Mouse (Mus musculus) forebrain, embryonic 12.5 days (tissue): ENCODE results near the gene Fanca. TPM values are rescaled to one million over a fixed set of nuclear protein-coding genes. Genes with fewer than 3 reads are reported as not detected.
A peak's percentile ranks its signal among the peaks of the same experiment; 100 is the strongest.

ENCODE experiments used
- ATAC-seq: fragments of 200-750 bp; cut with Nextera tagmentation; 2 replicates; pipeline ENCODE4 v1.8.0; 2017; ENCODE audit warnings: moderate TSS enrichment; ENCODE audit not compliant: low FRiP score
- H3K27ac ChIP-seq: fragments of 300-500 bp; sonication (generic); 2 replicates; pipeline ENCODE4 v1.5.1; 2016; ENCODE audit warnings: mild to moderate bottlenecking
- H3K27me3 ChIP-seq: fragments of 300-500 bp; sonication (generic); 2 replicates; pipeline ENCODE4 v1.6.1; 2016; ENCODE audit warnings: mild to moderate bottlenecking
- H3K36me3 ChIP-seq: fragments of 300-500 bp; sonication (generic); replicated peaks from 2 replicates; pipeline ENCODE4 v1.6.1; 2016; ENCODE audit warnings: mild to moderate bottlenecking
- H3K4me1 ChIP-seq: fragments of 300-500 bp; sonication (generic); 2 replicates; pipeline ENCODE4 v1.6.1; 2016
- H3K4me2 ChIP-seq: fragments of 300-500 bp; sonication (generic); 2 replicates; pipeline ENCODE4 v1.6.1; 2016; ENCODE audit warnings: mild to moderate bottlenecking, moderate library complexity
- H3K4me3 ChIP-seq: fragments of 300-500 bp; sonication (generic); replicated peaks from 2 replicates; pipeline ENCODE4 v1.5.1; 2016; ENCODE audit warnings: mild to moderate bottlenecking
- H3K9ac ChIP-seq: fragments of 300-500 bp; sonication (generic); 2 replicates; pipeline ENCODE4 v1.6.1; 2016; ENCODE audit warnings: mild to moderate bottlenecking
- H3K9me3 ChIP-seq: fragments of 300-500 bp; sonication (generic); 2 replicates; pipeline ENCODE4 v1.6.1; 2016
- WGBS: fragments of 180-500 bp; shearing (Covaris S2); methylation state at CpG from one replicate; pipeline ENCODE4 v1.1.7; 2016; 5-methylcytosine and 5-hydroxymethylcytosine counted together
- polyA plus RNA-seq: library from polyadenylated mRNA; unstranded; fragments of >200 nt; fragmentation: Nextera tagmentation; extraction: Ambion mirVana; gene quantifications from 2 replicates; pipeline ENCODE4 v1.2.1, GENCODE M21; 2016

Gene Fanca
- polyA plus RNA-seq, 1 experiment from 2014 or later = 40.5 TPM

DNA sequence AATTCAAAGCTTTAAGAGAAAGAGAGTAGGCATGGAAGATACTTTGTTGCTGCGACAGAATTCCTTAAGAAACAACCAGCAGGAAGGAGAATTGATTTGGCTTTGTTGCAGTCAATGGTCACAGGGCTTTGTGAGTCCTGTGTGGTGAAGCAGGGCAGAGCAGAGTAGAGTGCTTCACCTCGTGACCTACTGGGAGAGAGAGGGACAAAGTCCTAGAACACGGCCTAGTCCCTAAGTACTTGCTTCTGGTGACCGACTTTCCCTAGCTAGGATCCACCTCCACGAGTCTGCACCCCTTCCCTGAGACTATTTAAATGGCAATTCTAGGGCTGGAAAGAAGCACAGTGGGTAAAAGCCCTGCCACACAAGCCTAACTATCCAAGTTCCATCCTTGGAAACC, 11.6 kb upstream of the Fanca start:
- 0 out of 2 replicates have a peak, but pooled peaks cover 7% of the 10 kb centered on the region for H3K27me3 ChIP-seq
- H3K36me3 ChIP-seq = no peaks in the 10 kb centered on the region
- H3K9me3 ChIP-seq = no peaks in the 10 kb centered on the region
- no peak overlapping the region for H3K4me3 ChIP-seq
- H3K4me1 ChIP-seq = peaks cover 26% of the 10 kb centered on the region
- no peak for ATAC-seq
- no peak overlapping the region for H3K27ac ChIP-seq
- no peak overlapping the region for H3K4me2 ChIP-seq
- 69% methylated on average over 5 of the region's 5 CpGs for WGBS
- no peak overlapping the region for H3K9ac ChIP-seq

DNA sequence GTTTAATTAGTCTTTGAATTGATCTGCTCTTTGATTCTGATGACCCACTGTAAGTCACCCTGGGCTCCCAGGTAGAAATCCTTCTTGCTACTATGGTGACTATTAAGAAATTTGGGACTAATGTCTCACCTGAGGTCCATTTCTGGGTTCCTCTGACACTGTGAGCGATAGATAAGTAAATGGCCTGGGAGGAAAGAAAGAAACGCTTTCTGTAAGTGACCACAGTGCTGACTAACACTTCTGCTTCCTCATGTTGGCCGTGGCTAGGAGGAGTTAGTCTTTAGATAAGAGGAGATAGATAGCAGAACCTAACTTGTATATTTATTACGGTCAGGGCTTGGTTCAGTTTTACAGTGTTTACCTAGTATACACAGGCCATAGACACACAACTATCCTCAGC, 11.0 kb upstream of the Fanca start:
- peaks cover 21% of the 10 kb centered on the region for H3K4me1 ChIP-seq
- H3K9me3 ChIP-seq = no peaks in the 10 kb centered on the region
- WGBS = 86% methylated on average over 4 of the region's 4 CpGs
- no peak overlapping the region for H3K27ac ChIP-seq
- no peak overlapping the region for H3K9ac ChIP-seq
- no peak for ATAC-seq
- H3K36me3 ChIP-seq = no peaks in the 10 kb centered on the region
- H3K4me3 ChIP-seq = no peak overlapping the region
- H3K27me3 ChIP-seq = 0 out of 2 replicates have a peak, but pooled peaks cover 7% of the 10 kb centered on the region
- H3K4me2 ChIP-seq = no peak overlapping the region

DNA sequence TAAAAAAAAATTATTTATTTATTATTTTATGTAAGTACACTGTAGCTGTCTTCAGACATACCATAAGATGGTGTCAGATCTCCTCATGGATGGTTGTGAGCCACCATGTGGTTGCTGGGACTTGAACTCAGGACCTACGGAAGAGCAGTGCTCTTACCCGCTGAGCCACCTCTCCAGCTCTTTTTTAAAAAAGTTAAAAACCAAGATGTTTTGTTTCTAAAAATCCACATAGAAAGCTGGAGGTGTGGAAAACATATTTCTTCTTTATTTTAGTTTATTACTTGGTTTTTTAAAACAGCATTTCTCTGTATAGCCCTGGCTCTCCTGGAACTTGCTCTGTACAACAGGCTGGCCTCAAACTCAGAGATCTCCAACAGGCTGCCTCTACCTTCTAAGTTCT, 10.2 kb upstream of the Fanca start:
- Histone ChIP-seq H3K9ac (no peak overlapping the region), H3K27ac (no peak overlapping the region), H3K4me2 (no peak overlapping the region), H3K36me3 (no peaks in the 10 kb centered on the region), H3K4me1 (peaks cover 14% of the 10 kb centered on the region), H3K4me3 (no peak overlapping the region), H3K9me3 (no peaks in the 10 kb centered on the region), H3K27me3 (0 out of 2 replicates have a peak, but pooled peaks cover 5% of the 10 kb centered on the region)
- 92% methylated on average over 2 of the region's 2 CpGs for WGBS
- ATAC-seq = no peak

DNA sequence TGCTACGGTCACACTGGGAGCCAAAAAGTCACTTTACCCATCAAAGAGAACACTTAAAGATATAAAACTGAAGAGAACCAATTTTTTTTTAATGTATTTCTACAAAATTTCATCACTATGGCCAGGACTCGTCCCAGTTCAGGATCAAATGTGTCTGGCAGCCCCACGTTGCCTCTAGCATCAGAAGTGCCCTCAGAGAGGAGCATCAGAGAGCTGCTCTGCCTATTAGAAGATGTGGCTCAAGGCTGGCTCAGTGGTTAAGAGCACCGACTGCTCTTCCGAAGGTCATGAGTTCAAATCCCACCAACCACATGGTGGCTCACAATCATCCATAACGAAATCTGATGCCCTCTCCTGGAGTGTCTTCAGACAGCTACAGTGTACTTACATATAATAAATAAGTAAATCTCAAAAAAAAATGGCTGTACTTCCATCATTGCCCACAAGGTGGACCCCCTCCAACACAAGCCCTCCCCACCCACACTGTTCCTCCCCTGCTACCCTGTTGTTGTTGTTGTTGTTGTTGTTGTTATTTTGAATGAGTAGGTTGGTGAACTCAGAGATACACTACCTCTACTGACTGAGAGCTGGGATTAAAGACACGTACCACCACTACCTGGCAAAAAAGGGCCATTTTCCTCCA, 1.3 kb upstream of the Fanca start:
- H3K27me3 ChIP-seq = no peaks in the 10 kb centered on the region
- no peaks in the 10 kb centered on the region for H3K9me3 ChIP-seq
- no peak overlapping the region for H3K27ac ChIP-seq
- H3K4me3 ChIP-seq = no peak overlapping the region
- ATAC-seq = no peak
- no peak overlapping the region for H3K9ac ChIP-seq
- WGBS = 37% methylated on average over 7 of the region's 7 CpGs
- H3K36me3 ChIP-seq = no peaks in the 10 kb centered on the region
- H3K4me1 ChIP-seq = peaks cover 17% of the 10 kb centered on the region
- 0 out of 2 replicates have a peak overlapping the region, but pooled peaks have one; percentile 70 for H3K4me2 ChIP-seq

DNA sequence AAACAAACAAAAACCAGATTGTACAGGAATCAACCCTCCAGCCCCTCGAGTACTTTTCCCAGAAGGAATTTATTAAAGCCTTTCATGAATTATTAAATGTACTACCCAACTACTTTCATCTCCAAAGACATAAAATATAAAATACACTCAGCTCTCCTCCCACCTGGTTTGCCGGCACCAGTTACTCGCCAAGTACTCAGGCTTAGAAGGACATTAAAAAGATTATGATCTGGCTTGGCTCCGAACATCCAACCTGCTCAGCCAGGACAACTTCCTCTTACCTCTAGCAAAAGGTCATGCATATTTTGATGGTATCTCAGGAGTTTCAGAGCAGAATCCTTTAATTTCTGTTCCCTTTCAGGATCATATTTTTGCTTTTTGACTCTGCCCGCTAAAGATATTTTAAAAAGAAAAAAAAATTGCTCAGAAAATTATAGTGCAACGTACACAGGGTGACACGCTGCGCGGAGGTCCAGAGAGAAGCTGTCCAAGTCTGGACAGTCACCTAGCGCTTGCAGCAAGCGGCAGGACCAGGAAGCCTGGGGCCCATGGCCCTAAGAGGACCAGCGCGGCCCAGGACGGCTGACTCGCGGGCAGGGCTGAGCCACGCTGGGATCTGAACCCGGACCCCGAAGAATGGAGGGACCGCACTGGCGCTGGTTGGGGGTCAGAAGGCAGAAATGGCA, 452 bp downstream of the Fanca start:
- Histone ChIP-seq H3K27me3 (no peaks in the 10 kb centered on the region), H3K4me1 (peaks cover 17% of the 10 kb centered on the region), H3K9ac (peak overlapping the region; percentile 65), H3K9me3 (no peaks in the 10 kb centered on the region), H3K27ac (no peak overlapping the region), H3K36me3 (0 out of 2 replicates have a peak, but pooled peaks cover 4% of the 10 kb centered on the region), H3K4me2 (peak overlapping the region; percentile 70), H3K4me3 (peak overlapping the region; percentile 60)
- ATAC-seq = peak; percentile 88; the same call in 1 of the 2 replicates
- 9% methylated on average over 21 of the region's 21 CpGs for WGBS

DNA sequence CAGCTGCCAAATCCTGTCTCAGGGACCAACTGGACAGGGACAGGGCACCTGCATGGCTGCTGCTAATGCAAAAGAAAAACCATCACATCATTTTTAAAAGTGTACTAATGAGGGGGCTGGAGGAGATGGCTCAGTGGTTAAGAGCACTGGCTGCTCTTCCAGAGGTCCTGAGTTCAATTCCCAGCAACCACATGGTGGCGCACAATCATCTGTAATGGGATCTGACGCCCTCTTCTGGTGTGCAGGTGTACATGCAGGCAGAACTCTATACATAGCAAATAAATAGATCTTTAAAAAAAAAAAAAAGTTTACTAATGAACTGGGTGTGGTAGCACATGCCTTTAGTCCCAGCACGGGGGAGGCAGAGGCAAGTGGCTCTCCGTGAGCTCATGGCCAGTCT, 9.6 kb downstream of the Fanca start:
- no peak overlapping the region for H3K4me2 ChIP-seq
- 69% methylated on average over 4 of the region's 4 CpGs for WGBS
- H3K27ac ChIP-seq = no peak overlapping the region
- ATAC-seq = no peak
- H3K9ac ChIP-seq = no peak overlapping the region
- peaks cover 53% of the 10 kb centered on the region for H3K36me3 ChIP-seq
- no peak overlapping the region for H3K4me3 ChIP-seq
- no peaks in the 10 kb centered on the region for H3K9me3 ChIP-seq
- no peaks in the 10 kb centered on the region for H3K4me1 ChIP-seq
- no peaks in the 10 kb centered on the region for H3K27me3 ChIP-seq

DNA sequence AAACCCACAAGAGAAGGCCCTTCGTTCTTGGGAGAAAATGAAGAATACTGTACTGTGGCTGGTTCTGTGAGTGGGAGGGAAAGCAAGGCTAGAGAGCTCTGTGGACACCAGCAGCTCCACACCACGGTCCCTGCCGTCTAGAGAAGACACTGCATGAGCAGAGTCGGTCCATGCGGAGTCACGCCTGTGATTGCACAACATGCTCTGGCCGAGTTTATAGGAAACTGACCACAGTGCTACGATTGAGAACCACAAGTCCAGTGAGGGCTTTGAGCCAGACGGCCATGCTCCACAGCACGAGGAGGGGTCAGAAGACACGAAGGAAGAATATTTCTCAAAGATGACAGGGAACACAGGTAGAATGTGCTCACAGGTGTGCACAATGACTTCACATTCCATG, 20.1 kb downstream of the Fanca start:
- 94% methylated on average over 11 of the region's 11 CpGs for WGBS
- H3K9ac ChIP-seq = no peak overlapping the region
- H3K4me1 ChIP-seq = no peaks in the 10 kb centered on the region
- no peak overlapping the region for H3K27ac ChIP-seq
- H3K9me3 ChIP-seq = no peaks in the 10 kb centered on the region
- H3K4me3 ChIP-seq = no peak overlapping the region
- ATAC-seq = no peak
- H3K27me3 ChIP-seq = no peaks in the 10 kb centered on the region
- H3K4me2 ChIP-seq = no peak overlapping the region
- H3K36me3 ChIP-seq = peaks cover 47% of the 10 kb centered on the region

DNA sequence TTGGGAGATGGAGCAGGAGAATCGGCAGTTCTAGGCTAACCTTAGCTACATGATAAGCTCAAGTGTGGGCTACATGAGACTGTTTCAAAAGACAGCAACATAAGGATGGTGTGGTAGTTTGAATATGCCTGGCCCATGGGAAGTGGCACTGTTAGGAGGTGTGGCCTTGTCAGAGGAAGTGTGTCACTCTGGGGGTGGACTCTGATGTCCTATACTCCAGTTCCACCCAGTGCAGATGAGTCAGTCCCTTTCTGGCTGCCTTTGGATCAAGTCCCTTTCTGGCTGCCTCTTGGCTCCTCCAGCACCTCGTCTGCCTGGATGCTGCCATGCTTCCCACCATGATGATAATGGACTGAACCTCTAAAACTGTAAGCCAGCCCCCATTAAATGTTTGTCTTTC, 25.6 kb downstream of the Fanca start:
- Histone ChIP-seq H3K4me2 (no peak overlapping the region), H3K36me3 (peaks cover 72% of the 10 kb centered on the region), H3K27ac (no peak overlapping the region), H3K4me1 (no peaks in the 10 kb centered on the region), H3K9me3 (no peaks in the 10 kb centered on the region), H3K4me3 (no peak overlapping the region), H3K9ac (no peak overlapping the region), H3K27me3 (no peaks in the 10 kb centered on the region)
- WGBS = 90% methylated on average over 2 of the region's 2 CpGs
- no peak for ATAC-seq

DNA sequence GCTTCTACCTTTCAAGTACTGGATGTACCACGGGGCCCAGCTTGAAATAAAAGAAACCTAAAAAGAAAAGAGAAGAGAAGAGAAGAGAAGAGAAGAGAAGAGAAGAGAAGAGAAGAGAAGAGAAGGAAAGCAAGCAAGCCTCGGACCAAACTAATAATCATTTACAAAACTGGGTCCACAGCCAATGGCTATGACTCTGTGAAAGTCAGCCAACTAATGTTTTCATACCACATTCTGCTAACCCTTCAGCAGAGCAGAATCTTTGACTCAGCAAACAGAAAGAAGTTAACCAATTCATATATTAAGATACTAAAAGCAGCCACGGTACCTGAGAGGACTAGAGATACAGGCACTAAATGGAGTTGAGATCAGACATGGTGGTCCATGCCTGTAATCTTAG, 26.1 kb downstream of the Fanca start:
- WGBS = 91% methylated on average over 3 of the region's 3 CpGs
- no peaks in the 10 kb centered on the region for H3K27me3 ChIP-seq
- H3K36me3 ChIP-seq = peaks cover 74% of the 10 kb centered on the region
- H3K4me1 ChIP-seq = no peaks in the 10 kb centered on the region
- H3K4me3 ChIP-seq = no peak overlapping the region
- no peak for ATAC-seq
- H3K9ac ChIP-seq = no peak overlapping the region
- H3K27ac ChIP-seq = no peak overlapping the region
- H3K9me3 ChIP-seq = no peaks in the 10 kb centered on the region
- H3K4me2 ChIP-seq = no peak overlapping the region

DNA sequence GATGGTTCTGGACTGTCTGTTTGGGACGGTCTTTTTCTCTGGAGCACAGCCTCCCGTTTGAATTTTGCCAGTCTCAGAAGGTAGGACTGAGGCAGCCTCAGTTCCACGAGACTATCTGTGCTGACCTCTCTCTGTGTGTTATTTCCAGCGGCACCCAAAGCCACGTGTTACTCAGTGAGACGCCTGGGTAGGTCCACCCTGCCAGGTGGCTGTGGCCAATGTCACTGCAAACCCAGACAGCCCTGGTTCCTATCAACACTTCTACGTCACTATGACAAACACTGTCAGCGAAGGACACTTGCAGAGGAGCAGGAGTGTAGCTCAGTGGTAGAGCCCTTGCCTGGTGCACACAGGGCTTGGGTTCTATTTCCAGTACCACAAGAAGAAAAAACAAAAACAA, 26.7 kb downstream of the Fanca start:
- H3K9me3 ChIP-seq = no peaks in the 10 kb centered on the region
- WGBS = 85% methylated on average over 8 of the region's 8 CpGs
- H3K36me3 ChIP-seq = peaks cover 74% of the 10 kb centered on the region

DNA sequence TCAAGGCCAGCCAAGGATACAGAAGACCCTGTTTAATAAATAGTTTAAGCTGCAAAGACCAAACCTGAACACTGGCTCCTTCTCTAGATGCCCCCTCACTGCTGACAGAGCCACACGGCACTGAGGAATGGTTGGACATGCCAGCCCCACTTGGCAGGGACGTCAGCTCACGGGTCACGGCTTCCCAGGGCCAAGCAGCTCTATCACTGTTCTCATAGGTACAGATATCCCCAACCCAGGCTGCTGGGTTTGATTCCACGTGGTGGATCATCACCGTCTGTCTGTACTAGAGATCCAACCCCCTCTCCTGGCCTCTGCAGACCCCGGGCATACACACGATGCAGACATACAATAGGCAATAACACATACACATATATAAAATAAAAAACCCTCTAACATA, 27.7 kb downstream of the Fanca start:
- H3K27me3 ChIP-seq = no peaks in the 10 kb centered on the region
- 94% methylated on average over 8 of the region's 8 CpGs for WGBS
- no peaks in the 10 kb centered on the region for H3K4me1 ChIP-seq
- H3K36me3 ChIP-seq = peaks cover 64% of the 10 kb centered on the region
- no peak for ATAC-seq
- no peak overlapping the region for H3K27ac ChIP-seq
- H3K9me3 ChIP-seq = no peaks in the 10 kb centered on the region
- no peak overlapping the region for H3K9ac ChIP-seq
- no peak overlapping the region for H3K4me3 ChIP-seq
- H3K4me2 ChIP-seq = no peak overlapping the region

More for the DNA sequence above, 26.7 kb downstream of the Fanca start:
- Histone ChIP-seq H3K4me2 (no peak overlapping the region), H3K9ac (no peak overlapping the region), H3K27ac (no peak overlapping the region), H3K4me3 (no peak overlapping the region), H3K4me1 (no peaks in the 10 kb centered on the region), H3K27me3 (no peaks in the 10 kb centered on the region)
- no peak for ATAC-seq

DNA sequence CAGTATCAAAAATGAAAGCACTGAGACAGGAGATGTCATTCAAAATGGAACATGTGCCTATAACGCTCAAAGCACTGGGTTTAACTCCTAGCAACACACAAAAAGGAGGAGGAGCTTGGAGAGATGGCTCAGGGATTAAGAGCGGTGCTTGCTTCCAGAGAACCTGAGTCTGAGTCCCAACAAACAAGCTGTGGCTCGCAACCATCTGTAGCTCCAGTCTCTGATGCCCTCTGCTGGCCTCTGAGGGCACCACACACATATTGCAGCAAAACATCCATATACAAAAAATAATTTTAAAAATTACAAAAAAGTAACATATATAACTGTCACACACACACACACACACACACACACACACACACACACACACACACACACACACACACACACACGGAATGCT, 28.2 kb downstream of the Fanca start:
- Histone ChIP-seq H3K9me3 (no peaks in the 10 kb centered on the region), H3K4me1 (no peaks in the 10 kb centered on the region), H3K36me3 (peaks cover 59% of the 10 kb centered on the region), H3K27me3 (no peaks in the 10 kb centered on the region), H3K9ac (no peak overlapping the region), H3K4me2 (no peak overlapping the region), H3K27ac (no peak overlapping the region), H3K4me3 (no peak overlapping the region)
- no peak for ATAC-seq
- WGBS = 66% methylated on average over 4 of the region's 4 CpGs

DNA sequence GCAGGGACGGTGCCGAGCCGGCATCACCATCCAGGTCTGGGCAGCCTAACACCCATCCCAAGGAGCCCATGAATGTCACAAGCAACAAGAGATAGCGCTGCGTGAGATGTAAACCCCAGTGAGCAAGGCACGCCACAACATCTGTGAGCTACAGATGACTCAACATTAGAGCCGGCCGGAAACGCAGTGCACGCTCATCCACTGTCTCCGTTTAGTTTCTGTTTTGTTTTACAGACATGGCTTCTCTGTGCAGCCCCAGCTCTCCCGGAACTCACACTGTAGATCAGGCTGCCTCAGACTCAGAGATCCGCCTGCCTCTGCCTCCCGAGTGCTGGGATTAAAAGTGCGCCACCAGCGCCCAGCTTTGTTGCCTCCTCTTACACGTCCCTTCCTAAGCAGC, 31.0 kb downstream of the Fanca start:
- Histone ChIP-seq H3K4me3 (no peak overlapping the region), H3K9me3 (no peaks in the 10 kb centered on the region), H3K27me3 (no peaks in the 10 kb centered on the region), H3K9ac (no peak overlapping the region), H3K27ac (no peak overlapping the region), H3K4me1 (no peaks in the 10 kb centered on the region), H3K36me3 (peaks cover 48% of the 10 kb centered on the region), H3K4me2 (no peak overlapping the region)
- WGBS = 95% methylated on average over 17 of the region's 17 CpGs
- no peak for ATAC-seq
